25 mouse cellular contexts compared by ENCODE assay signal in genomic region chr2:21943676-21944075, GRCm38 (mm10).
DNase-seq lines count a peak whose midpoint lies in the region; ATAC-seq and TF ChIP-seq lines count a peak whose summit lies in the region.
"Had no signal": no experiment of that assay in that cellular context is flagged by ENCODE, and none has a peak within 500 bp of the region (broad histone marks: within the 10 kb centered on the region; RNA-seq: fewer than 3 reads in every experiment).

No protein-coding gene starts in this region.

- no peak overlapping the region for H3K9ac ChIP-seq in forebrain, postnatal 0 days
- H3K9ac ChIP-seq: embryonic facial prominence, embryonic 13.5 days; embryonic facial prominence, embryonic 15.5 days; forebrain, embryonic 12.5 days had no signal

- H3K9me3 ChIP-seq in forebrain, postnatal 0 days (ENCODE audit: low read length): no peaks in the 10 kb centered on the region
- H3K9me3 ChIP-seq: embryonic facial prominence, embryonic 13.5 days; embryonic facial prominence, embryonic 15.5 days; forebrain, embryonic 12.5 days had no signal

- H3K4me2 ChIP-seq in forebrain, postnatal 0 days (ENCODE audit: low read depth): no peak overlapping the region
- H3K4me2 ChIP-seq: embryonic facial prominence, embryonic 13.5 days; embryonic facial prominence, embryonic 15.5 days; forebrain, embryonic 12.5 days had no signal

- no peaks in the 10 kb centered on the region for H3K27me3 ChIP-seq in forebrain, postnatal 0 days (ENCODE audit: insufficient read depth, low read length)
- H3K27me3 ChIP-seq: embryonic facial prominence, embryonic 13.5 days; embryonic facial prominence, embryonic 15.5 days; forebrain, embryonic 12.5 days had no signal

- H3K36me3 ChIP-seq in forebrain, postnatal 0 days (ENCODE audit: insufficient read depth): no peaks in the 10 kb centered on the region
- H3K36me3 ChIP-seq: embryonic facial prominence, embryonic 13.5 days; embryonic facial prominence, embryonic 15.5 days; forebrain, embryonic 10.5 days; forebrain, embryonic 12.5 days had no signal

- peak; percentile 27 for DNase-seq in 416B (ENCODE audit: low read depth)
- DNase-seq in MEL-GATA-1-ER (ENCODE audit: extremely low read depth, low read depth): peak; percentile 67
- DNase-seq in layer of hippocampus, postnatal 36 days: no peak
- DNase-seq in forebrain, postnatal 0 days: no peak
- DNase-seq in kidney, postnatal 25 days: no peak
- DNase-seq in embryo, embryonic 10.5 days (ENCODE audit: low spot score): no peak
- DNase-seq: adrenal gland, adult 8-10 months; adrenal gland, postnatal 14 days; adrenal gland, postnatal 36 days; cerebellum, adult 18-20 months; cerebellum, adult 8-10 months; cerebellum, adult 9-11 months; cerebellum, postnatal 14 days; cerebellum, postnatal 36 days; embryo, embryonic 11 days had no signal

- H3K4me1 ChIP-seq in forebrain, postnatal 0 days (ENCODE audit: insufficient read depth): no peaks in the 10 kb centered on the region
- H3K4me1 ChIP-seq: embryonic facial prominence, embryonic 13.5 days; embryonic facial prominence, embryonic 15.5 days; forebrain, embryonic 10.5 days; forebrain, embryonic 12.5 days had no signal

- H3K27ac ChIP-seq in forebrain, postnatal 0 days (ENCODE audit: low read depth, low read length): no peak overlapping the region
- H3K27ac ChIP-seq: embryonic facial prominence, embryonic 13.5 days; embryonic facial prominence, embryonic 15.5 days; forebrain, embryonic 10.5 days; forebrain, embryonic 12.5 days had no signal

- TF ChIP-seq CTCF in forebrain, postnatal 0 days (IDR thresholded peaks at IDR 0.05; ENCODE audit: low read depth): no peak

- ATAC-seq in granulocyte monocyte progenitor cell, adult 5-6 weeks (replicated peaks; ENCODE audit: poor library complexity, severe bottlenecking): peak; percentile 96
- peak; percentile 73 for ATAC-seq in megakaryocyte, adult 5-6 weeks (ENCODE audit: poor library complexity, severe bottlenecking)
- no peak for ATAC-seq in forebrain, postnatal 0 days
- ATAC-seq: activated CD4-positive, CD25-positive, alpha-beta regulatory T cell, adult 4 months; forebrain, embryonic 14.5 days; forebrain, embryonic 16.5 days had no signal

- H3K4me3 ChIP-seq in forebrain, postnatal 0 days (ENCODE audit: low read depth, low read length): no peak overlapping the region
- H3K4me3 ChIP-seq: embryonic facial prominence, embryonic 13.5 days; embryonic facial prominence, embryonic 15.5 days; erythroblast, embryonic 14.5 days; forebrain, embryonic 10.5 days; forebrain, embryonic 12.5 days had no signal

- 94% methylated on average over 2 of the region's 2 CpGs for WGBS in forebrain, postnatal 0 days

Comparison
In these comparisons a context has a peak if more than half of its experiments do, and no peak if none do; other contexts are left out.
1. DNase-seq: peak in 416B (single experiment) and MEL-GATA-1-ER (single experiment); none in layer of hippocampus, postnatal 36 days (0 of 2), forebrain, postnatal 0 days (single experiment), kidney, postnatal 25 days (0 of 2) and embryo, embryonic 10.5 days (single experiment).